Mouse (Mus musculus): ENCODE data around the gene Rspry1. TPM values are rescaled to one million over a fixed set of nuclear protein-coding genes. Genes with fewer than 3 reads are reported as not detected.

Gene Rspry1
- total RNA-seq (2023): 28.3 TPM

GRCm38 (mm10) chr8:94601607-94602385, at the start of gene Rspry1, which contains the start of gene Fam192a:
Gene Rspry1 (plus strand): TSS chr8:94601937.
Gene Fam192a (minus strand): TSS chr8:94601997.

GRCm38 (mm10) chr8:94666456-94667308, 64.9 kb downstream of the Rspry1 start, which contains the start of gene Arl2bp:
Gene Arl2bp (plus strand): TSS chr8:94666600.

GRCm38 (mm10) chr8:94695994-94696384, 94.3 kb downstream of the Rspry1 start, which contains the start of gene Pllp:
Gene Pllp (minus strand): TSS chr8:94696278.

Other genes with a start within 250 kb of the Rspry1 start
- 183 TPM for gene Herpud1, start 215.5 kb upstream of the Rspry1 start, total RNA-seq (2023)
- gene Nlrc5, start 167.6 kb upstream of the Rspry1 start, total RNA-seq (2023): 342 TPM
- 1.1 TPM for gene Cpne2, start 68.9 kb upstream of the Rspry1 start, total RNA-seq (2023)
- 24.7 TPM for gene Fam192a, start 60 bp downstream of the Rspry1 start, total RNA-seq (2023)
- gene Arl2bp, start 64.7 kb downstream of the Rspry1 start, total RNA-seq (2023): 143 TPM
- not detected for gene Pllp, start 94.3 kb downstream of the Rspry1 start, total RNA-seq (2023)
- gene Ccl22, start 143.7 kb downstream of the Rspry1 start, total RNA-seq (2023): not detected
- gene Cx3cl1, start 170.1 kb downstream of the Rspry1 start, total RNA-seq (2023): not detected
- gene Ccl17, start 208.5 kb downstream of the Rspry1 start, total RNA-seq (2023): not detected
- gene Coq9, start 236.4 kb downstream of the Rspry1 start, total RNA-seq (2023): 36.1 TPM
- gene Ciapin1, start 236.4 kb downstream of the Rspry1 start, total RNA-seq (2023): 50.1 TPM